Mouse (Mus musculus) lung, postnatal 0 days (tissue): ENCODE data around the gene Ehmt2.

Experiments used
- CTCF ChIP-seq: IDR thresholded peaks from 2 replicates; pipeline ENCODE4 v1.5.1; 2016; ENCODE audit warnings: antibody characterized with exemption, mild to moderate bottlenecking
- EP300 ChIP-seq: IDR thresholded peaks from 2 replicates; pipeline ENCODE4 v1.6.1; 2016; ENCODE audit warnings: antibody characterized with exemption, mild to moderate bottlenecking, control low read depth

- TF ChIP-seq CTCF = no peak
- no peak for TF ChIP-seq EP300
Observed at GRCm38 (mm10) chr17:34860514-34860913, 37.8 kb upstream of the Ehmt2 start.
